Mouse (Mus musculus) ES-E14 (cell line): Measurements from ENCODE around the gene Mest.

Source experiments
- CHD2 ChIP-seq: IDR thresholded peaks from 2 replicates; pipeline ENCODE4 v1.6.1; 2014; ENCODE audit warnings: mild to moderate bottlenecking, low read depth, low read length, inconsistent platforms
- HCFC1 ChIP-seq: IDR thresholded peaks from 2 replicates; pipeline ENCODE4 v1.6.1; 2012; ENCODE audit warnings: low read length, inconsistent platforms, borderline replicate concordance; ENCODE audit not compliant: insufficient read depth
- ZC3H11A ChIP-seq: IDR thresholded peaks from 2 replicates; pipeline ENCODE4 v1.6.1; 2012; ENCODE audit warnings: low read depth, mild to moderate bottlenecking, inconsistent platforms, low read length, borderline replicate concordance
- ZNF384 ChIP-seq: IDR thresholded peaks from 2 replicates; pipeline ENCODE4 v1.6.1; 2012; ENCODE audit warnings: low read depth, low read length, inconsistent platforms

- TF ChIP-seq ZNF384 (no peak), CHD2 (no peak), HCFC1 (no peak), ZC3H11A (no peak)
These were observed 24.4 kb downstream of the Mest start for GRCm38 (mm10) chr6:30747631-30748357.
